Mouse (Mus musculus) neural tube, embryonic 12.5 days (tissue): Measurements from ENCODE around the gene Synpo2. TPM values are rescaled to one million over a fixed set of nuclear protein-coding genes. Genes with fewer than 3 reads are reported as not detected.
A peak's percentile ranks its signal among the peaks of the same experiment; 100 is the strongest.

ENCODE experiments used
- ATAC-seq: fragments of 200-750 bp; cut with Nextera tagmentation; 2 replicates; pipeline ENCODE4 v1.8.0; 2017; ENCODE audit warnings: low read depth, mild to moderate bottlenecking, moderate TSS enrichment, moderate library complexity; ENCODE audit not compliant: low FRiP score
- H3K27ac ChIP-seq: fragments of 300-500 bp; sonication (generic); 2 replicates; pipeline ENCODE4 v1.5.1; 2016
- H3K27me3 ChIP-seq: fragments of 300-500 bp; sonication (generic); replicated peaks from 2 replicates; pipeline ENCODE4 v1.6.1; 2016; ENCODE audit warnings: mild to moderate bottlenecking
- H3K36me3 ChIP-seq: fragments of 300-500 bp; sonication (generic); 2 replicates; pipeline ENCODE4 v1.6.1; 2016; ENCODE audit warnings: mild to moderate bottlenecking
- H3K4me1 ChIP-seq: fragments of 300-500 bp; sonication (generic); 2 replicates; pipeline ENCODE4 v1.6.1; 2016
- H3K4me2 ChIP-seq: fragments of 300-500 bp; sonication (generic); replicated peaks from 2 replicates; pipeline ENCODE4 v1.6.1; 2016; ENCODE audit warnings: mild to moderate bottlenecking
- H3K4me3 ChIP-seq: fragments of 300-500 bp; sonication (generic); 2 replicates; pipeline ENCODE4 v1.5.1; 2016
- H3K9ac ChIP-seq: fragments of 300-500 bp; sonication (generic); 2 replicates; pipeline ENCODE4 v1.6.1; 2016; ENCODE audit warnings: mild to moderate bottlenecking
- H3K9me3 ChIP-seq: fragments of 300-500 bp; sonication (generic); 2 replicates; pipeline ENCODE4 v1.6.1; 2016; ENCODE audit warnings: mild to moderate bottlenecking
- WGBS: fragments of 180-500 bp; shearing (Covaris S2); methylation state at CpG from one replicate; pipeline ENCODE4 v1.1.7; 2016; 5-methylcytosine and 5-hydroxymethylcytosine counted together
- polyA plus RNA-seq: library from polyadenylated mRNA; unstranded; fragments of >200 nt; fragmentation: Nextera tagmentation; extraction: Ambion mirVana; gene quantifications from 2 replicates; pipeline ENCODE4 v1.2.1, GENCODE M21; 2016

Synpo2 gene
- 2.5 and 3.5 TPM in 2 replicates for polyA plus RNA-seq

DNA sequence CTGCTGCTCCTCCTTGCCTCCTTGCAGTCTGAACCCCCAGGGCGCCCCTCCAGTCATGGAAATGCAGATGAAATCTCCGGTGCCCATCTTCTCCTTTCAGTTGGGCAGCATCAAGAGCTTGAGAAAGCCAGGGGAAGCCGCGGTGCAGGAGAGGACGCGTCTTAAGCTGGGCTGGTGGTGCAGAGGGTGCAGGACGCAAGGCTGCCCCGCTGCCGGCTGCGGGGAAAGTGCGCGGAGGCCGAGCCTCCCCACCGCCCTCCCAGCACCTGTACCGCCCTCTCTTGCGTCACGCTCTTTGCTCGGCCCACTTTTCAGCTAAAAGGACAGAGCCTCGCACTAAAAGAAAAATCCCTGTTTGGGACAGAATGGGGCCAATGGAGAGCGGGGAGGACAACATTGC, at the start of gene Synpo2:
Gene Synpo2, minus strand, starts transcription at position 229 of the 400 bp plus-strand sequence.
- H3K9ac ChIP-seq, result peak within 1 kb of the TSS; percentile 33; the same call in 1 of the 2 replicates
- no peak within 1 kb of the TSS for H3K27ac ChIP-seq
- H3K9me3 ChIP-seq, result peaks cover 4% of the 10 kb centered on the region; the same call in 1 of the 2 replicates
- peak within 1 kb of the TSS; percentile 78 for H3K4me2 ChIP-seq
- no peaks in the 10 kb centered on the region for H3K36me3 ChIP-seq
- peak within 1 kb of the TSS; percentile 39 for H3K4me3 ChIP-seq
- WGBS, result under 1% methylated on average over 20 of the region's 20 CpGs
- H3K27me3 ChIP-seq, result peaks cover 9% of the 10 kb centered on the region; the same call in 1 of the 2 replicates
- peaks cover 9% of the 10 kb centered on the region; the same call in 1 of the 2 replicates for H3K4me1 ChIP-seq
- ATAC-seq, result peak; percentile 63; the same call in 1 of the 2 replicates

- H3K9me3 ChIP-seq, result no peaks in the 10 kb centered on the region
- no peak overlapping the region for H3K9ac ChIP-seq
- H3K4me3 ChIP-seq, result no peak overlapping the region
- H3K27me3 ChIP-seq, result no peaks in the 10 kb centered on the region
- ATAC-seq, result no peak
- H3K27ac ChIP-seq, result no peak overlapping the region
- H3K36me3 ChIP-seq, result no peaks in the 10 kb centered on the region
- no peaks in the 10 kb centered on the region for H3K4me1 ChIP-seq
- H3K4me2 ChIP-seq, result no peak overlapping the region
Measured at GRCm38 (mm10) chr3:123285649-123286048, 49.7 kb upstream of the Synpo2 start.

GRCm38 (mm10) chr3:123284284-123284683, 48.3 kb upstream of the Synpo2 start:
- ATAC-seq, result no peak
- H3K9me3 ChIP-seq, result no peaks in the 10 kb centered on the region
- 95% methylated on average over 5 of the region's 5 CpGs for WGBS

GRCm38 (mm10) chr3:123282866-123283615, 47.1 kb upstream of the Synpo2 start:
- Histone ChIP-seq H3K9ac (no peak overlapping the region), H3K27ac (no peak overlapping the region), H3K9me3 (no peaks in the 10 kb centered on the region), H3K27me3 (no peaks in the 10 kb centered on the region), H3K36me3 (no peaks in the 10 kb centered on the region), H3K4me3 (no peak overlapping the region), H3K4me1 (no peaks in the 10 kb centered on the region), H3K4me2 (no peak overlapping the region)
- WGBS, result 87% methylated on average over 12 of the region's 12 CpGs
- no peak for ATAC-seq

More at GRCm38 (mm10) chr3:123284284-123284683, 48.3 kb upstream of the Synpo2 start:
- no peak overlapping the region for H3K4me2 ChIP-seq
- H3K4me1 ChIP-seq, result no peaks in the 10 kb centered on the region
- no peak overlapping the region for H3K9ac ChIP-seq
- no peak overlapping the region for H3K27ac ChIP-seq
- H3K4me3 ChIP-seq, result no peak overlapping the region
- H3K27me3 ChIP-seq, result no peaks in the 10 kb centered on the region
- no peaks in the 10 kb centered on the region for H3K36me3 ChIP-seq

- Histone ChIP-seq H3K36me3 (no peaks in the 10 kb centered on the region), H3K27me3 (peaks cover 3% of the 10 kb centered on the region), H3K4me2 (peak overlapping the region; percentile 96), H3K9ac (peak overlapping the region; percentile 56), H3K4me1 (peaks cover 3% of the 10 kb centered on the region; the same call in 1 of the 2 replicates), H3K9me3 (no peaks in the 10 kb centered on the region), H3K27ac (no peak overlapping the region), H3K4me3 (peak overlapping the region; percentile 75)
- under 1% methylated on average over 25 of the region's 25 CpGs for WGBS
- ATAC-seq, result peak; percentile 63
Measured at GRCm38 (mm10) chr3:123267741-123268201, 31.8 kb upstream of the Synpo2 start.

DNA sequence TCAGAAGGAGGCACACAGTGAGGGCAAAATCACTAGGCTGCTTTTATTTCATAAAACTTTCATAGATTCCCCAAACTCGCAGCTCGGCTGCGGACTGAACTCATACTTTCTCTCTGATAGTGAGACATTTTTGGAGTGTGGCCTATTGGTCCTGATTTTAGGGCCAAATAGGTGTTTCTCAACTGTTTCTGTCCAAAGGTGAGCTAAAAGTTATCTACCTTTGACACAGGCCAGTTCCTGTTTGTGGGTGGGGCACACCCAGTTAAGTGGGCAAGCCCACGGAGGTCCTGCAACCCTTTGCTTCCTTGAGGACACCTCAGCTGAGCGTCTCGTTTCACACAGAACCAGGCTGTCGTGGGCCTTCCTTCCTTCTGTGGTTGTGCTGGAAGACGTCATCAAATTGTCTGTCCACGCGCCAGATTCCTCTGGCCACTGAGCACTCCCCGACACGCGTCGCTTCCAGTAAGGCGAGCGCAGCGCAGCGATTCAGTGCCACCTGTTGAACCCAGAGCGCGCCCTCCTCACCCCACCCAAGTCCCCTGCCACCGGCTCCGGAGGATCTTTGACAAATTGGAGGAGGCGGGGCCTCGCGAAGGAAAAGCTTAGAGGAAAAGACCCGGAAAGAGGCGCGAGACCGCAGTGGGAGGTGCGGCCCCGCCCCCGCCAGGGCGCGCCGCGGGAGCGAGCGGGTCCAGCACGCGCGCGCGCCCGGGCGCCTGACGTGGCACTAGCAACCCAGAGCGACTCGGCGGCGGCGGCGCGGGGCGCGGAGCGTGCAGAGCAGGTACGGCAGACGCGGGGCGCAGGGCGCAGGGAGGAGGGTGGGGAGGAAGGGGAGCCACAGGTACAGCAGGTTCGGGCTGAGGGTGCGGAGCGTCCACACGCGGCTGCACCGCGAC, 31.1 kb upstream of the Synpo2 start, which contains the start of gene Sec24d:
Gene Sec24d, plus strand, starts transcription at position 703 of the 899 bp plus-strand sequence.
- ATAC-seq, result peak; percentile 85
- no peak within 1 kb of the TSS for H3K27ac ChIP-seq
- H3K4me3 ChIP-seq, result peak within 1 kb of the TSS; percentile 75
- peaks cover 3% of the 10 kb centered on the region; the same call in 1 of the 2 replicates for H3K4me1 ChIP-seq
- no peaks in the 10 kb centered on the region for H3K9me3 ChIP-seq
- 4% methylated on average over 68 of the region's 68 CpGs for WGBS
- peak within 1 kb of the TSS; percentile 56 for H3K9ac ChIP-seq
- H3K4me2 ChIP-seq, result peak within 1 kb of the TSS; percentile 96
- H3K36me3 ChIP-seq, result no peaks in the 10 kb centered on the region
- peaks cover 3% of the 10 kb centered on the region for H3K27me3 ChIP-seq

- WGBS, result 61% methylated on average over 6 of the region's 6 CpGs
- Histone ChIP-seq H3K9ac (no peak overlapping the region), H3K4me2 (no peak overlapping the region), H3K4me3 (no peak overlapping the region), H3K27ac (no peak overlapping the region), H3K4me1 (peaks cover 3% of the 10 kb centered on the region; the same call in 1 of the 2 replicates), H3K9me3 (no peaks in the 10 kb centered on the region), H3K36me3 (no peaks in the 10 kb centered on the region), H3K27me3 (peaks cover 3% of the 10 kb centered on the region)
- ATAC-seq, result no peak
Measured at GRCm38 (mm10) chr3:123264706-123265105, 28.8 kb upstream of the Synpo2 start.

GRCm38 (mm10) chr3:123258709-123259108, 22.8 kb upstream of the Synpo2 start:
- H3K4me2 ChIP-seq, result no peak overlapping the region
- H3K9me3 ChIP-seq, result no peaks in the 10 kb centered on the region
- H3K27me3 ChIP-seq, result no peaks in the 10 kb centered on the region
- H3K4me3 ChIP-seq, result no peak overlapping the region
- no peaks in the 10 kb centered on the region for H3K36me3 ChIP-seq
- no peaks in the 10 kb centered on the region for H3K4me1 ChIP-seq
- H3K9ac ChIP-seq, result no peak overlapping the region
- no peak for ATAC-seq
- no peak overlapping the region for H3K27ac ChIP-seq
- WGBS, result 90% methylated on average over 4 of the region's 4 CpGs

- Histone ChIP-seq H3K4me2 (no peak overlapping the region), H3K9ac (no peak overlapping the region), H3K27ac (no peak overlapping the region), H3K9me3 (no peaks in the 10 kb centered on the region), H3K4me1 (no peaks in the 10 kb centered on the region), H3K36me3 (no peaks in the 10 kb centered on the region), H3K4me3 (no peak overlapping the region), H3K27me3 (no peaks in the 10 kb centered on the region)
- WGBS, result 85% methylated on average over 11 of the region's 11 CpGs
- ATAC-seq, result no peak
Measured at GRCm38 (mm10) chr3:123256181-123257101, 20.5 kb upstream of the Synpo2 start.

DNA sequence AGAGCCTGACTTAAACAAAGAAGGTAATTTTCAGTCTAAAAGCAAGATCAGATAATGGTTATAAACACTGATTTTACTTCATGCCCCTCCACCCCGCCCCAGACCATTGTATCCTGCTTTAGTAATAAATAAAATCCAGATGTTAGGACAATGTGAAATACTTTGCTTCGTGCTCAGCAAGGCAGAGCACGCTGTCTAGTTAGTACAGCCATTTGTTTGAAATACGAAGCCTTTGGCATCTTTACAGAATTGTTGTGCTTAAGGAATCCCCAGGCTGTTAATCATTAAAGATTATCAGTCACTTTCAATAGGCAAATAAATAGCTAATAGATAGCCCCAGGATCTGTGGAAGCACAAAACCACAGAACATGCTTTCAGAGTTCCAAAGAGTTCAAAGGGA, 9.7 kb upstream of the Synpo2 start:
- 32% methylated on average over 4 of the region's 4 CpGs for WGBS
- Histone ChIP-seq H3K36me3 (no peaks in the 10 kb centered on the region), H3K27me3 (no peaks in the 10 kb centered on the region), H3K9ac (no peak overlapping the region), H3K4me3 (no peak overlapping the region), H3K4me1 (no peaks in the 10 kb centered on the region), H3K9me3 (no peaks in the 10 kb centered on the region), H3K4me2 (no peak overlapping the region), H3K27ac (no peak overlapping the region)
- no peak for ATAC-seq

DNA sequence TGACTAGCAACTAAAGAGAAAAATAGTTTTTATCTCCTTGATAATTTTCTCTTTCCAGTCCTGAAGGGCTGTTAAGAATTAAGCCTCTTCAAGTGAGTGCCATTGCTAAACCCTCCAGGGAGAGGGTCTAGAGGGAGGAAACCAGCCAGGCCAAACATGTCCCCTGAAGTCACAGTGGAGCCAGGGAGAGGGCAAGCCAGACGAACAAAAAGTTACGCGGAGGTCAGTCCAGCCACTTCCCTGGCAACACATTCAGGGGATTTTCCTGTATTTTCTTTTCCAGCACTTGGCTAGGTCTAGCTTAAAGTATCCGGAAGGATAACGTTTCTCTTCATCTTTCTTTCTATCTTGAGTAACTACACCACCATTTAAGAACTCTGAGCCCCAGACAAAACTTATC, 8.4 kb upstream of the Synpo2 start:
- no peak for ATAC-seq
- WGBS, result 69% methylated on average over 5 of the region's 5 CpGs
- Histone ChIP-seq H3K4me2 (no peak overlapping the region), H3K27ac (no peak overlapping the region), H3K9ac (no peak overlapping the region), H3K27me3 (no peaks in the 10 kb centered on the region), H3K4me1 (no peaks in the 10 kb centered on the region), H3K4me3 (no peak overlapping the region), H3K9me3 (no peaks in the 10 kb centered on the region), H3K36me3 (no peaks in the 10 kb centered on the region)
